Mouse (Mus musculus): ENCODE data around the gene Unc93a2.
"Not testable (repeated sequence)": the region's sequence is repeated elsewhere in the genome, so short reads cannot be mapped to it uniquely, and the experiment has no call there.

The Unc93a2 gene

DNA sequence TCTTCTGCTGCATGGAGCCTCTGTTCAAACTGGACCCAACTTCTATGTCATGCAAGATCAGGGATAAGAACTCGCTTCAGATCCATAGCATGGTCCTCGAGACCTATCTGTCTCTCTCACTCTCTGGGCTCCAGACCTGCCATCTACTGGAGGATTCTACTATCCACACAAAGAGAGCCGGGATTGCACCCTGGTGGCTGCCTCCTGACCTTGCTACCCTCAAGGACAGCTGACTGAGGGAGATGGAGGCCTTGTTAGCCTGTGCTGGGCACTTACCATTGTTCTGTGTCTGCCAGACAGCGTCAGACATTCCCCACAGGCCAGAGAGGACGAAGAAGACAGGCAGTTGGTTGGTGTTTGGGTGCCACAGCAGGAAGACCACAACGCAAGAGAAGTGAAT is 15.9 kb downstream of the Unc93a2 start:
- not testable (repeated sequence) for DNase-seq

DNA sequence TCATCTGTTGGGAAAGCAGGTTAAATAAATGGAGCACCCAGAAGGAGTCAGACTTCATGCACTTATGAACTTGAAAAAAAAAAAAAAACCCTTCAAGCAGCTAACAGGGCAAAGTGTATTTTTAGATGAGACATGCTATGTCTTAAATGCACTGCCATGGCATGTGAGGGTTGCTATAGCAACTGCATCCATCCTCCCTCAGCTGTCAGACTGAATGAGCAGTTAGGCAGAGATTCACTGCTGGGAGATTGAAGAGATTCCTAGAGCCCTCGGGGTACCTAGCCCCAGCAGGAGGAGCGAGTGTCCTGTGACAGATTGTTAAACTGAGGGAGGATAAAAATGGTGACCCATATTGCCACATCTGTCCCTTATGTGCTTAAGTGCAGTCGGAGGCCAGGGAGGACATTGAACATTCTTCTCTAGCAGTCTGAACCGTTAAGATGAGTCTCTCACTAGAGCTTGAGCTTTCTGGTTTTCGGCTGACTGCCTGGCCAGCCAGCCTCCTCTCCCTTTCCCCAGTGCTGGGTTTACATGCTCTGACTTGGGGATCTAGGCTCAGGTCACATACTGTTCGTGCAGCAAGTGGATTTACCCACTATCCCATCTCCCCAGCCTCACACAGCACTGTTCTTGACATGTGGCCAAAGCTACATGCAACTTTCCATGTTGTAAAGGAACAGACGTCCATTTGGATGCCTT is 18.4 kb downstream of the Unc93a2 start:
- peak; percentile 16 for DNase-seq

DNA sequence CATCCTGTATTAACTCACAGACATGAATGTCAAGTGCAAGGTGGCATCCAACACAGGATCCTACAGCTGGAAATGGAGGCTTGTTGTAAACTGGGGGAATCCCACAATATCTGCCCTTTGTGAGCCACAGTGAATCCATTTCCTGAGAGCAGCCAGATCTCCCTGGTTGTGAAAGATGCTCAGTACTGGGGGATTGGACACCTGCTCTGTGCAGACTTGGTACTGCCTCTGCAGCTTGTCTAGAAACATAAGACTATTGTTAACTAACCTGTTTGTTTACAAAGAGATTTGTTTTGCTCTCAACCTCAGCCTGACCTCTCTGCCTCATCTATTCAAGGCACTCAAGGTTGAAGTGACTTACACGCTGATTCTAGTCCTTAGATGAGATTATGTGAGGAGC is 19.0 kb downstream of the Unc93a2 start:
- DNase-seq: not testable (repeated sequence)

DNA sequence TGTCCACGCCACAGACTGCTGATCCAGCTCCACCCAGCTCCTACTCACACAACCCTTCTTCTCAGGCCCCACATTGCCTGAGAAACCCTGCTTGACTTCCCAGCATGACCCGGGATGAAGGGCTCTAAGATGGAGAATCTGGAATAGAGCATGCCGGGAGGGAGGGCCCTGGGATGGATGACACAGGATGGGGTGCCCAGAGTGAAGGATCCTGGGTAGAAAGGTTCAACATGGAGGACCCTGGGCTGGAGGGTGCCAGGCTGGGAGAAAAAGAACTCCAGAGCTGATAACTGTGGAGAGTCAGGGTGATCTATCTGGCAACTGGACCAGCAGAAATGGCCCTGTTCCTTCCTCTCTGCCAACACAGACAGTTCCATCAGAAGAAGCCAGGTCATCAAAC is 19.6 kb downstream of the Unc93a2 start:
- not testable (repeated sequence) for DNase-seq

DNA sequence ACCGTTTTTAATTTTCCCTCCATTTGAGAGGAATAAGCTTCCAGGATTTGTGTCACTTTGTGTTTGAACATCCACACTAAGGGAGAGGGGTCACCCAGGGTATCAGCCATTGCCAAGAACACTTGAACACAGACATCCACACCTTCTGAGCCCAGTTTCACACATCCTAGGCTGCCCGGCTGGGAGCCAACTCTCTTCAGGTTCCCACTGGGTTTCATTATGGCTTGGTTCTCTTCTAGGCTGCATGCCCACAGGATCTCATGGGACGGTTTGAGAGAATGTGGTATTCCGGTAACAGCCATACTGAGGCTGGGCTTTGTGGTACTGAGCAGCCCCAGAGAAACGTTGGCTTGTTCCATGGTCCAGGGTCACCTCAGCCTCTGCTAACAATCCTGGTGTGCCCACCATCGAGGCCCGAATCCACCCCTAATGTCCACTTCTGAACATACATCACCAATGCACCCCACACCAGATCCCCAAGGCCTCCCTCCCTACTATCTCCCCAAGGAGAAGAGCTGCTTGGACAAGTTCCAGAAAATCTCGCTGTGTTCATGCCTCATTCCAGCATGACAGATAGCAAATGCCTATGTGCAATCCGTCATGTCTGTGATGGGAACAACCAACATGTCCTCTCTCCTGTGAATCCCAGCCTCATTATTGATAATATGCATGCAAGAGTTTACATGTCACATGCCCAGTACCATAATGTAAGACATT is 24.4 kb downstream of the Unc93a2 start:
- DNase-seq: peak; percentile 11

DNA sequence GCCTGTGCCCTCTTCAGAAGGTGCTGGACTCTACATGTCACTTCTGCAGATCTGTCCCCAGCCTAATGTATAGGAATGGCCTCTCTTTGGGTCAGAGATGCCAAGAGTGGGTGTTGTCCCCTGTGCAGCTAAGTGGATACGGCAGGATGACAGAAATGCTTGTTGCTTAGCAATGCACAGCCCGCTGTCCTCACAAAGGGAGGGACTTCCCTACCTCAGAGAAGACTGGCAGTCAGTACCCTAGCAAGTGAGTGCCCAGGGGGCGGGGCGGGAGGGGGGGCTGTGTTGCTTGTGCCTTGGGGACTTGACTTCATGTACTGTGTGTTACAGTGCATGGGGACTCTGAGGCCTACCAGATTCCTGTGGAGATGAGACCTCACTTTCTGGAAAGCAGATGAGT is 25.5 kb downstream of the Unc93a2 start:
- DNase-seq: not testable (repeated sequence)

DNA sequence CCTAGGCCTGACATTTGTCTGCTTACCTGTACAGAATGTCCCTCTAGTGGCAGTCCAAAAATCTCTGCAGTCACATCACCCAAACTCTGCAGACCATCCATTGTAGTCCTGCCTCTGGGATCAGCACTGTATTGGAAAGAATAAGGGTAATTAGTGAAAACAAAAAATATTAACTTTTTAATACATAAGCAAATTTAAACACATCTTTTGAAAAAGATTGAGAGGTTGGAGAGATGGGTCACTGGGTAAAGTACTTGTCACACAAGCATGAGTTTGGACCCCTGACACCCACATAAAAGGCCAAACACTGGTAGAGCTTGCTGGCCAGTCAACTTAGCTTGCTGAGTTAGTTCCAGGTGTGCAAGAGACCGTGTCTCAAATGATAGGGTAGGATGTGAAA is 32.7 kb downstream of the Unc93a2 start, which contains the start of gene Ttll2:
Gene Ttll2, minus strand, starts transcription at position 101 of the 400 bp plus-strand sequence.
- DNase-seq: not testable (repeated sequence)

DNA sequence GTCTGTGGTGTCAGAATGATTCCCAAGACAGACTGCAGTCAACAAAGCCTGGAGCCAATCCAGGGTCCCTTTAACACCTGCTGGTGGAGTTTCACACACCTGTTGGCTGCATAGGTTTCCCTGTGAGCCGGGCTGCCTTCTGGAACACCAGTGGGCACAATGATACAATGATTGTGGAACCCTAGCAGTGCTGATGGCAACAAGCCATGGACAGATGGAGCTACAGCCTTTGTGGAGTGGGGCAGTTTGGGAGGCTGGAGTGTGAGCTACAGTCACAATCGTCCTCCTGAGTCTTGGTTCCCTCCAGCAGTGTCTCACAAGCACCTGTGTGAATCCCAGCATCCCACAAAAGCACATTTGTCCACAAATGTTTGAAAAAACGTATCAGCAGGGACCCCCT is 36.5 kb downstream of the Unc93a2 start:
- DNase-seq: not testable (repeated sequence)

DNA sequence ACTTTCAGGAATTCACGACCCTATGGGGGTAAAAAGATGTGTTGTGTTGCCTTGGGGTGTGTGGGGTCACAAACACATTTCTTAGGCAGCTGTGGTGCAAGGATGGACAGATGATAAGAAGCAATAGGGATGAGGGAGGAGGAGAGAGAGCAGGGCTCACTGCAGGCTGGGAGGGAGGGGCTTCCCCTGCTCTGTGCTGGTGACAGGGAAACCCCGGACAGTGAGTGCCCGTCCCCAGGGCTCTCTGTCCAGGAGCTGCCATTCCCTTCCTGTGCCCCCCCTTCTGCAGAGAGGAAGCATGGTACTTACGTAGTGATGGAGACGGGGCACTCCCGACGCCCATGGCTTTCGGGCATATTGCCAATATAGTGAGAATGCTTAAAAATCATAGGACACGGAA is 47.9 kb downstream of the Unc93a2 start:
- DNase-seq: not testable (repeated sequence)

DNA sequence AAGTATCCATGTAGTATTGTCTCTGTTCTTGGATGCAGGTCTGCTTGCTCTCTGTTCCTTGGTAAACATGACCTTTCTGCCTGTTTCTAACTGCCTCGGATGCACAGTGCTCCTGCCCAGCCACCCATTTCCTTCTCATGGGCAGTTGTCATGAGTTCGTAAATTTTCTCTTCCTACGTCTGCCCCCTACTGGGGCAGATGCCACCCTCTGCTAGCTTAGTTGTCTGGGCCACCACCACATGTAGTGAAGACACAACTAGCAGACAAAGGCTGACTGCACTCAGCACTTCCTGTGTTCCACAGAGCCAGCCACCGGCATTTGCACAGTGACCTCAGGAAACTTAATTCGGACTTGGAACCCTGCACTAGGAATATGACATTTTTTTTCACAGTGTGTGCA is 52.5 kb downstream of the Unc93a2 start:
- DNase-seq: not testable (repeated sequence)

DNA sequence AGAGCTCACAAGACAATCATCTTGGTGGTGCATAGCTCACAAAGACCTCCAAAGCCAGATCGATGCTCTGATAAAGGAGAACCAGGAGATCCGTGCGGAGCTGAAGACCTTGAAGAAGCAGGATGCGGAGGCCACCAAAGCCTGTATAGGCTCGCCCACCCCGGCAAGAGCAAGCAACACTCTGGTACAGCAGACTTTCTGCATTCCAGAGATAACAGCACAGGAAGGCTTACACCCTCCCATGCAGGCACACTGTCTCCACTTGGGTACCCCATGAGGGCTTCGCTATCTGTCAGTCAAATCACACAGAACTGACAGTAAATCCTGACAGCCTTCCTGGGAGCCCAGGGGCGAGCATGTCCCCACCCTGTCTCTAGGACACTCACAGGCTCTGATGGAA is 58.8 kb downstream of the Unc93a2 start:
- not testable (repeated sequence) for DNase-seq

DNA sequence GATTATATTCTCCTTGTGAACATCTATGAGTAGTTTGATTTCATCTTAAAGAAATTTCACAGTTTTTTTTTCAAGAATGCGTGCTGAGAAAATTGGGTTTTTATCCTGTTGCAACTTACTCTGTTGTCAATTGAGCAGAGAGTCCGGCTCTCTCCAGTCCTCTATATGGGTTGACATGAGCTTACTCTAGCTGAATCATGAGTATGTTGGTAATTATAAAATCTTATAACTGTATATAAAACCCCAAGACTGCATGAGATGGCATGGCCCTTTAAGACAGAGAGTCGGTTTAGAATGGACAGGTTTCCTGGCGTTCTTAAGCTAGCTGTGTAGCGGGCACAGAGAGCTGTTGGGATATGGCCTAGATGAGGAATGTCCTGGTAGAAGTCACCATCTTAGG is 60.9 kb downstream of the Unc93a2 start, which contains the start of gene Tcp10a:
Gene Tcp10a, plus strand, starts transcription at position 301 of the 400 bp plus-strand sequence.
- not testable (repeated sequence) for DNase-seq

DNA sequence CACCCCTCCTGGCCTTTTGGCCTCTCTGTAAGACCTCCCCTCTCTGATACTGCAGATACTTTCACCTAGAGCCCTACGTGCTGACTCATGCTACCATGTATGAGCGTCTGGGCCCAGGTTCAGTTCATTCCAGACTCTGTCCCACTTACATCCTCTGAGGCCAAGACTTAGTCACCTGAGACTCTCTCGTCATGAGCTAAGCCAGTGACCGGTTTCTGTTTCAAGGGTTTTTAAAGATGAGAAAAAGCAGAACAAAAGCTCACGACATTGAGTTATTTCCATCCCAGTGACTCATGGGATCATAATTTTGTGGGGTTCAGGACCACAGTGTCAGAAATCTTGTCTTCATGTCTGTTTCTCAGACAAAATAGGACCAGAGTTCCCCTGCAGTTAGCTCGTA is 65.5 kb downstream of the Unc93a2 start:
- DNase-seq: not testable (repeated sequence)

DNA sequence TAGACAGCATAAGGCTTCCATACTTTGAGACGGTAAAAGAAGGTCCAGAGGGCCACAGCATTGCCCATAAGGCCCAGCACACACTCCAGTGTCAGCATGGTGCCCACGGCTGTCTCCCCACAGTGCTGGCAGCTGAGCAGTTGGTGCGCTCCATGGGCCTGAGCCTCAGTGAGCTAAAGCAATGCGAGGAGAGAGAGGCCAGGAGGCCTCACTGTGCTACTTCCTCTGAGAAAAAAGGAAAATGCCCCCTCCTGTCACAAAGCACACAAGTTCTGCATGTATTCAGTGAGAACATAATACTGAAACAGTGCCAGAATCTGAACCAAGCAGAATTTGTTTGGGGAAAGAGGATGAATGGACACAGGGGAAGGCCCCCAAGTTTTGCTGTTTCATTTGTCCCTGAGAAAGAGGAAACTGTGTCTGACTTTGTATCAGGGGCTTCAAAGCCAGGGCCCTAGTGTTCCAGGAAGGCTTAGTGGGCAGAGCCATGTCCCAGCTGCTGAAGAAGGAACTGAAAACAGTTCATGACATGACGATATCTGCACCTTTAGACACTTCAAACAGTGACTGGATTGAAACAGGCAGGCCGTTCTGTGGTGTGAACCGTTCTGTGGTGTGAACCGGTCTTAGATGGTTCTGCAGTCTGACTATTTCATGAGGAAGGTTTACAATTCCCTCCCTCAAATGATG is 69.4 kb downstream of the Unc93a2 start:
- DNase-seq: not testable (repeated sequence)
